10 mouse cellular contexts compared by ENCODE assay signal in genomic region chr4:140662453-140662852, GRCm38 (mm10). TPM values are rescaled to one million over a fixed set of nuclear protein-coding genes. Genes with fewer than 3 reads are reported as not detected.
A peak's percentile ranks its signal among the peaks of the same experiment; 100 is the strongest.
DNase-seq lines count a peak whose midpoint lies in the region; ATAC-seq and TF ChIP-seq lines count a peak whose summit lies in the region.
"Had no signal": no experiment of that assay in that cellular context is flagged by ENCODE, and none has a peak within 500 bp of the region (broad histone marks: within the 10 kb centered on the region; RNA-seq: fewer than 3 reads in every experiment).

No protein-coding gene starts in this region.

- ATAC-seq in granulocyte monocyte progenitor cell, adult 5-6 weeks (replicated peaks; ENCODE audit: poor library complexity, severe bottlenecking): peak; percentile 50
- ATAC-seq: forebrain, embryonic 16.5 days had no signal

- H3K9ac ChIP-seq in ES-E14 (ENCODE audit: insufficient read depth, low read depth, low read length, poor library complexity, severe bottlenecking): 0 out of 2 replicates have a peak overlapping the region, but pooled peaks have one; percentile 21

- WGBS in kidney, adult 2 months: 51% methylated on average over 7 of the region's 7 CpGs

- no peak for TF ChIP-seq POLR2A in kidney, adult 2 months (IDR thresholded peaks at IDR 0.05; ENCODE audit: low read depth, low read length)

- peak; percentile 47 for DNase-seq in kidney, adult 2 months
- DNase-seq in kidney, adult 9 months: no peak
- DNase-seq in ES-E14 (ENCODE audit: low read depth, low spot score): no peak
- DNase-seq in kidney, postnatal 14 days: peak; percentile 42
- DNase-seq in ovary, adult 18-20 months (ENCODE audit: low spot score): no peak
- no peak for DNase-seq in left cerebral cortex, postnatal 36 days (ENCODE audit: low spot score in 2 of 2)
- DNase-seq: cerebellum, postnatal 14 days had no signal

- no peak overlapping the region for H3K4me3 ChIP-seq in kidney, adult 2 months (ENCODE audit: insufficient read depth, low read depth, low read length)
- H3K4me3 ChIP-seq in ES-E14 (ENCODE audit: insufficient read depth in 1 of 2, low read depth in 1 of 2, low read length in 2 of 2, poor library complexity in 1 of 2, severe bottlenecking in 1 of 2): no peak overlapping the region

- H3K27ac ChIP-seq in kidney, adult 2 months (ENCODE audit: insufficient read depth, low read depth, low read length): peak overlapping the region; percentile 54; the same call in 1 of the 2 replicates
- H3K27ac ChIP-seq in ES-E14 (ENCODE audit: insufficient read depth, low read depth, low read length, poor library complexity, severe bottlenecking): no peak overlapping the region
- H3K27ac ChIP-seq: macrophage had no signal

- in situ Hi-C loops in ES-E14 (cut with MboI; ENCODE audit: low sequenced_read_pairs in 2 of 2, unreplicated experiment in 2 of 2): no loop called here

- no peak for TF ChIP-seq CTCF in kidney, adult 2 months (conservative IDR thresholded peaks at IDR 0.05; ENCODE audit: insufficient read depth, insufficient read length, low read depth, low read length)

- no peaks in the 10 kb centered on the region for H3K9me3 ChIP-seq in ES-E14 (ENCODE audit: control insufficient read depth, insufficient read depth, low read depth, low read length)

- no peaks in the 10 kb centered on the region for H3K27me3 ChIP-seq in kidney, adult 2 months (replicated peaks; ENCODE audit: control insufficient read depth, insufficient read depth, low read length)

- H3K36me3 ChIP-seq in kidney, adult 2 months (ENCODE audit: control insufficient read depth, insufficient read depth, low read length): no peaks in the 10 kb centered on the region
- no peaks in the 10 kb centered on the region for H3K36me3 ChIP-seq in ES-E14 (ENCODE audit: control insufficient read depth, insufficient read depth, low read length, poor library complexity, severe bottlenecking)

- intact Hi-C loops in left cerebral cortex, postnatal 36 days (cut with DNase I): no loop called here

- peaks cover 8% of the 10 kb centered on the region for H3K4me1 ChIP-seq in kidney, adult 2 months (ENCODE audit: control insufficient read depth, insufficient read depth, low read length)
- H3K4me1 ChIP-seq in ES-E14 (ENCODE audit: control insufficient read depth in 2 of 2, insufficient read depth in 2 of 2, low read length in 2 of 2, poor library complexity in 1 of 2): peaks cover 3 to 34% of the 10 kb centered on the region in 2 experiments; a peak in 2 of 4 replicates

TF ChIP-seq in ES-E14, 5 proteins besides CTCF, POLR2A, EP300 and RAD21:
- no peak for TF ChIP-seq CHD2 (IDR thresholded peaks at IDR 0.05; ENCODE audit: low read depth, low read length)
- no peak for TF ChIP-seq HCFC1 (IDR thresholded peaks at IDR 0.05; ENCODE audit: borderline replicate concordance, insufficient read depth, low read length)
- no peak for TF ChIP-seq ZC3H11A (IDR thresholded peaks at IDR 0.05; ENCODE audit: borderline replicate concordance, low read depth, low read length)
- TF ChIP-seq MAFK (IDR thresholded peaks at IDR 0.05; ENCODE audit: insufficient read depth, low read depth, low read length): no peak
- TF ChIP-seq ZNF384 (IDR thresholded peaks at IDR 0.05; ENCODE audit: low read depth, low read length): no peak

RNA-seq across cellular contexts. Expression of gene Arhgef10l, which starts 3.4 kb away (rescaled TPM):
- 42.0 and 56.2 TPM in 2 replicates for polyA plus RNA-seq in kidney, adult 2 months (2012; rRNA removed)
- total RNA-seq in ES-E14 (2012; rRNA removed): 14.8 and 20.0 TPM in 2 replicates
- total RNA-seq in granulocyte monocyte progenitor cell, adult 5-6 weeks (2014; fragmentation: Nextera tagmentation): 4.2 and 6.0 TPM in 2 replicates
- 6.9 and 7.2 TPM in 2 replicates for total RNA-seq in granulocyte monocyte progenitor cell, adult 5-6 weeks (2017)
- 10 to 100 TPM; 61.0 to 63.4 TPM for total RNA-seq in left cerebral cortex, postnatal 36 days (2021)

RNA-seq across cellular contexts. Expression of gene Rcc2, which starts 37.9 kb away (rescaled TPM):
- 18.7 and 20.9 TPM in 2 replicates for polyA plus RNA-seq in kidney, adult 2 months (2012; rRNA removed)
- total RNA-seq in ES-E14 (2012; rRNA removed): 250 and 322 TPM in 2 replicates
- 150 and 183 TPM in 2 replicates for total RNA-seq in granulocyte monocyte progenitor cell, adult 5-6 weeks (2014; fragmentation: Nextera tagmentation)
- 146 and 176 TPM in 2 replicates for total RNA-seq in granulocyte monocyte progenitor cell, adult 5-6 weeks (2017)
- 10 to 100 TPM; 74.7 to 84.4 TPM for total RNA-seq in left cerebral cortex, postnatal 36 days (2021)

Comparison
In these comparisons a context has a peak if more than half of its experiments do, and no peak if none do; other contexts are left out.
1. DNase-seq: peak in kidney, adult 2 months (single experiment) and kidney, postnatal 14 days (single experiment); none in kidney, adult 9 months (single experiment), ES-E14 (single experiment), ovary, adult 18-20 months (single experiment) and left cerebral cortex, postnatal 36 days (0 of 2).